Mouse (Mus musculus) embryo, embryonic 10.5 days (tissue): ENCODE results near the gene Mup4.
"Not testable (repeated sequence)": the region's sequence is repeated elsewhere in the genome, so short reads cannot be mapped to it uniquely, and the experiment has no call there.

Experiments used
- DNase-seq: peaks from one replicate; pipeline ENCODE4 v3.0.0-alpha.2; 2015; ENCODE audit warnings: low spot score

Gene Mup4

GRCm38 (mm10) chr4:59960610-59961009, at the start of gene Mup4:
Gene Mup4, minus strand, starts transcription at chr4:59960710.
- no peak for DNase-seq

- DNase-seq: not testable (repeated sequence)
These were observed 37.4 kb upstream of the Mup4 start for GRCm38 (mm10) chr4:59997894-59998293.

GRCm38 (mm10) chr4:59963405-59964344, 3.2 kb upstream of the Mup4 start, which contains the start of gene Mup6:
Gene Mup6, plus strand, starts transcription at chr4:59964294.
- peak; percentile 2 for DNase-seq

- no peak for DNase-seq
These were observed 23.0 kb downstream of the Mup4 start for GRCm38 (mm10) chr4:59937543-59937942.

GRCm38 (mm10) chr4:59932505-59933281, 27.8 kb downstream of the Mup4 start:
- DNase-seq: peak; percentile 63

GRCm38 (mm10) chr4:59928347-59928746, 32.2 kb downstream of the Mup4 start:
- peak; percentile 79 for DNase-seq

GRCm38 (mm10) chr4:59927666-59928065, 32.8 kb downstream of the Mup4 start:
- DNase-seq: no peak

GRCm38 (mm10) chr4:59925082-59925481, 35.4 kb downstream of the Mup4 start:
- no peak for DNase-seq

GRCm38 (mm10) chr4:59917966-59918365, 42.5 kb downstream of the Mup4 start:
- DNase-seq: no peak

- no peak for DNase-seq
These were observed 45.7 kb downstream of the Mup4 start, which contains the start of gene Slc46a2 for GRCm38 (mm10) chr4:59914608-59915403. Gene Slc46a2, minus strand, starts transcription at chr4:59915056.

- DNase-seq: no peak
These were observed 51.7 kb downstream of the Mup4 start for GRCm38 (mm10) chr4:59908785-59909184.

GRCm38 (mm10) chr4:59907657-59908230, 52.8 kb downstream of the Mup4 start:
- peak; percentile 34 for DNase-seq

GRCm38 (mm10) chr4:59907092-59907491, 53.4 kb downstream of the Mup4 start:
- no peak for DNase-seq
